Mouse (Mus musculus) lung, postnatal 25 days (tissue): ENCODE data around the gene Cela3a.
"Not testable (repeated sequence)": the region's sequence is repeated elsewhere in the genome, so short reads cannot be mapped to it uniquely, and the experiment has no call there.

Experiments
- DNase-seq: peaks from one replicate; pipeline ENCODE4 v3.0.0; 2022; ENCODE audit warnings: low spot score

The Cela3a gene

DNA sequence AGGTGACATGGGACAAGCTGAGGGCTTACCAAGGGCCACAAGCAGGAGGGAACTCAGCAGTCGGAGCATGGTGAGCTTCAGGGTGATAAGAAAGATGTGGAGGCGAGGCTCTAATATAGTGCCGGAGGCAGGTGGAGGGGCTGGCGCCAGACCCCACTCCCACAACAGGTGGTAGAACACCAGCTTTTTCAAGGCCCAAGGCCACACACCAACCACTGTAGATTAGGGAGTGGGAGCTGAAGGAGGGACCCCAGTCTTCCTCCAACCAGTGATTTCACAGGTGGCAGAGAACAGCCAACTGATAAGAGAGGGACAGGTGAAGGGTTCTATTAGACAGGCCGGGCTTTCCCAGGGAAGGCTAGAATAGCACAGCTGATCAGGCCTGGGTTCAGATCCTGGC lies at the start of gene Cela3a:
Cela3a (minus strand) TSS at position 101 of the 400 bp plus-strand sequence.
- DNase-seq = no peak

DNA sequence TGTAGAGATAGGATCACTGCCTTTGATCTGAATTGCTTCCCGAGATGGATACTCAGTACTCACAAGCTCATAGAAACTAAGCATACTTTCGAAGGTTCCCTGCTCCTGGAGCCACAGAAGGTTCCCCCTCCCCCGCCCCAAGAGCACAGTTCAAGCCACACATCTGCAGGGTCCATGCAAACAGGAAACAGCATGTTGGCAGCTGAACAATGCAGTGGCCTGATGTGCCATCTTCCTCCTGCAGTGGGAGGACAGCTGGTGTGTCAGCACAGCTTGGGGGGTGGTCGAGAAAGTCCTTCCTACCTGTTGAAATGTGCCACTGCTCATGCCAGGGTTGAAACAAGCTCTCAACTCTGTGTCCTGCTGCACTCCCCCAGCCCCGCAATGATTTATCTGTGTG lies 49.3 kb upstream of the Cela3a start:
- no peak for DNase-seq

GRCm38 (mm10) chr4:137458310-137458709 lies 48.7 kb upstream of the Cela3a start:
- DNase-seq = no peak

- no peak for DNase-seq
Measured at GRCm38 (mm10) chr4:137457292-137457691, 47.7 kb upstream of the Cela3a start.

- DNase-seq = no peak
Measured at GRCm38 (mm10) chr4:137456581-137456980, 47.0 kb upstream of the Cela3a start.

- DNase-seq = no peak
Measured at GRCm38 (mm10) chr4:137454582-137454981, 45.0 kb upstream of the Cela3a start.

GRCm38 (mm10) chr4:137453234-137453767 lies 43.7 kb upstream of the Cela3a start, which contains the start of gene 1700013G24Rik:
Gene 1700013G24Rik, plus strand, starts transcription at chr4:137453284.
- no peak for DNase-seq

DNA sequence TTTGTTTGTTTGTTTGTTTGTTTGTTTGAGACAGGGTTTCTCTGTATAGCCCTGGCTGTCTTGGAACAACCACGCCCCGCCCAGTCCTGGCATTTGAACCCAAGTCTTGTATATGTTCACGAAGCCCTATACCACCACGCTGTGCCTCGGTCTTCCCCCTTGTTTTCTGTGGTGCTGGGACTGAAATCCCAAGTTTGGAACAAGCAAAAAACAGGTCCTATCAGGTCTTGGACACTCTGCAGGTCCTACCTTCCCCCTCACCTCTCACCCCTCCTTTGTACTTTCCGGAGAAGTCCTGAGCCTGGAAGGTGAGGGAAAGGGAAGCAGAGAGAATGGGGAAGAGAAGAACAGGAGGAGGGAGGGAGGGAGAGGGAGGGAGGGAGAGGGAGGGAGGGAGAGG lies 42.6 kb upstream of the Cela3a start:
- no peak for DNase-seq

- DNase-seq = no peak
Measured at GRCm38 (mm10) chr4:137449715-137450114, 40.1 kb upstream of the Cela3a start.

DNA sequence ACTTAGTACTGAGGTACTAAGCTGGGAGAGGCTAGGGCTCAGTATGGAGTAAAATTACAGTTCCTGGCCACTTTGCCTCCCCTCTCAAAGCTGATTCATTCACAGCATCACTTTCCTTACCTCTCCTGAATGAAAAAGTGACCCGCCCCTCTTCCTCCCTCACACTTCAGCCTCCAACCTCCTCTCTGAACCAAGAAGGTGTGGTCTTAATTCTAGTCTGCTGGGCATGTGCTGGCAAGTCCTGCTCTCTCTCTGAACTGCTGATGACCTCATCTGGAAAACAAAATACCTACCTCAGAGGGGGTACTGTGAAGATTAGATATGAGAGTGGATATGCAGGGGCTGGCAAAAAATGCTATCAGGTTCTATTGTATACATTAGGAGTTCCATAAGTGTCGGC lies 39.5 kb upstream of the Cela3a start:
- no peak for DNase-seq

GRCm38 (mm10) chr4:137448641-137449040 lies 39.0 kb upstream of the Cela3a start:
- no peak for DNase-seq

GRCm38 (mm10) chr4:137448197-137448596 lies 38.6 kb upstream of the Cela3a start:
- no peak for DNase-seq

DNA sequence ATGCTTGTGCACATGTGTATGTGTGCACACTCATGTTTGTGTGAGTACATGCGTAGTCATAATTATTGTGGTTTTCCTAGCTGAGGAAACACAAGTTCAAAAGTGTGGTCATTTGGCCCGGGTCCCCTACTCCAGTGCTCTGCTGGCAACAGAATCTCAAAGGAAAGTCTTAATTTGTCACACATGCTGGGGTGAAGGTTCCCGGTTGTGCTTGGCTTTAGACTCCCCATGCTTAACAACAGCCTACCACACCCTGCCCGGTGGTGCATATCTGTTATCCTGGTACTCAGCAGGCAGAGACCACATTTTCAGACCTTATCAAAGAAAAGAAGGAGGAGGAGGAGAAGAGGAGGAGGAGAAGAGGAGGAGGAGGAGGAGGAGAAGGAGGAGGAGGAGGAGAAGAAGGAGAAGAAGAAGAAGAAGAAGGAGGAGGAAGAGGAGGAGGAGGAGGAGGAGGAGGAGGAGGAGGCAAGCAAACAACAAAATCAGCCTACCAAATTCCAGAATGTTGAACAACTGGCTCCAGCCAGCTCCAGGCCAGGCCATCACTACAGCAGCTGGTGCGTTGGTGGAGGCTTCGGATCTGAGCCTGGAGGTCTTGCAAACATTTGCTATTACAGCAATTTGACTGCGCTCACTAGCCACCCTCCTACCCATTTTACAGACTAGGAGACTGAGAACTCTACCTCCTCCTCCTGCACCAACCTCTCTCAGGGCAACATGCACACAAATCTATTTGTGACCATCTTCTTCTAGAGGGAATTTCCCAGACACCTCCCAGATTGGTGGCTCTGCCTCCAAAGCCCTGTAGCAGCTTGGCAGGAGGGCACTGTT lies 38.0 kb upstream of the Cela3a start:
- DNase-seq = no peak

DNA sequence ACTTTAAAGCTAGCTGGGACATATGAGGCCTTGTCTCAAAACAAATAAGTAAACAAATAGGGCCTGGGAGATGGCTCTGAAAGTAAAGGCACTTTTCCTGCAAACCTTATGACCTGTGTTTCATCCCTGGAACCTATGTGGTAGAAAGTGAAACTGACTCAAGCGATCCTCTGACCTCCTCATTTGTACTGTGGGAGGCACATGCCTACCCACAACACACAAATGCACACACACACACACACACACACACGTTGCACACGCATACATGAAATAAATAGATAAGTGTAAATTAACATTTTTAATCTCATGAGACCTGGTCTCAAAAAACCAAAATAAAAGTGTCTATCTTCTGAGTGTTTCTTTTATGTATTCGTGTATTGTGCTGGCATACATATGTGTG lies 36.3 kb upstream of the Cela3a start:
- DNase-seq = no peak

GRCm38 (mm10) chr4:137443625-137444024 lies 34.0 kb upstream of the Cela3a start:
- peak; percentile 59 for DNase-seq

DNA sequence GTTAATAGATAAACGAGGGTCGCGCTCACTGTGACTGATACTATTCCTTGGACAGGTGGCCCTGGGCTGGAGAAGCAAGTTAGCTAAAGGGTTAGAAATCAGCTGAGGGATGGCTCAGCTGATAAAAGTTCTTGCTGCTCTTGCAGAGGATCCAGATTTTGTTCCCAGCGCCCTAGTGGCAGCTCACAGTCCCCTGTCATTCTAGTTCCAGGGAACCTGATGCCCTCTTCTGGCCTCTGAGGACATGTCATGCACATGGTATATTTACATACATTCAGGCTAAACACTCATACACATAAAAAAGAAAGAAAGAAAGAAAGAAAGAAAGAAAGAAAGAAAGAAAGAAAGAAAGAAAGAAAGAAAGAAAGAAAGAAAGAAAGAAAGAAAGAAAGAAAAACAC lies 31.7 kb upstream of the Cela3a start:
- DNase-seq = no peak

DNA sequence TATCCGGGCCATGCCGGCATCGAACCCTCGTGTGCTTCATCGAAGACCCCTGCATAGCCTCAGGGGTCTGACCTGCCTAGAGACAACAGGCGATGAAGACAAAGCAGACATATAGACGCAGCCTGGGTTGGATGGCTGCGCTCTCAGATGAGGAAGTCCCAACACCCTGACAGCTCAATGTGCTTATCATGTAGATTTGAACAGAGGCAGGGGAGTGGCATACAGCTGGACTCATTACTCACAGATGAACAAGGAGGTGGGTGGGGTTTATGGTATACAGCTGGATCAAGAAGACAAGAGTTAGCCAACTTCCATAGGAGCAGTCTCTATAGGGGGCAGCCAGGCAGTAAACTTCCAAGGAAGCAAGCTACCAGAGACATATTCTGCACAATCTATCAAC lies 29.3 kb upstream of the Cela3a start:
- DNase-seq = no peak

GRCm38 (mm10) chr4:137436979-137437669 lies 27.5 kb upstream of the Cela3a start:
- no peak for DNase-seq

DNA sequence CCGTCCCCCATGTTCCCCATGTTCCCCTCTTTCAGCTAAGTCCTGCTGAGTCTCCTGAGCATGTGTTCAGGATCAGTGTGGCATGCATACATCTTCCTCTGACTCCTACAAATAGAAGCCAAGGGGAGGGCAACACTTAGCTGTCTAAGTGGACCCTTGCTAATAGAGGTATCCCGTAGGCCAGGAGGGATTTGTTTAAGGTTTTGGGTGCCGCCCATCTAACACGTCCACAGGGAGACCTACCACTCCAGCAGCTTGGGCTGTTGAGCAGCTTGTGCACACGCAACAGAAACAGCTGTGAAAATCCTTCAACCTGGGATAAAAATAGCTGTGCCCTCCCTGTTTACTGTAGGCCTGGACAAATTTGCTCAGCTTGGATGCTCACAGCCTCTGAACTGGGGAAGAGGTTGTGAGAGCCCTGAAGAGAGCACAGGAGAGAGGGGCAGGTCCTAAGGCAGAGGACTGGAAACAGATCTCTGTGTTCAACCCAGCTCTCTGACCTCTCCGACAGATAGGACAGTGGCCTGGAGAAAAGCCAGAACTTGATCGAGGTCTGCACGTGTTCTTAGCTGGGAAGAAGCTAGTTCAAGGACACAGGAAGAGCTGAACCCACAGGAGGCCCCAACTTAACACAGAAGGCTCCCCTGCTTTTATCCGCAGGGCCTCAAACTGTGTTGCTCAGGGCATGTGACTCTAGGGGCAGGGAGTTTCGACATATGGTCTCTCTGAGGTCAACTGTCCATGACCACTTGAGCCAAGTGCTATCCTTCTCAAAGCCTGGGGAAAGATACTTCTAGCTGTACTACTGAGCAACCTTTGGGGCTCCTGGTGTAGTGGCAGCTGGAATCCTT lies 23.3 kb upstream of the Cela3a start:
- DNase-seq = not testable (repeated sequence)

GRCm38 (mm10) chr4:137430502-137430901 lies 20.9 kb upstream of the Cela3a start, which contains the start of gene Cela3b:
Gene Cela3b, minus strand, starts transcription at chr4:137430540.
- no peak for DNase-seq

DNA sequence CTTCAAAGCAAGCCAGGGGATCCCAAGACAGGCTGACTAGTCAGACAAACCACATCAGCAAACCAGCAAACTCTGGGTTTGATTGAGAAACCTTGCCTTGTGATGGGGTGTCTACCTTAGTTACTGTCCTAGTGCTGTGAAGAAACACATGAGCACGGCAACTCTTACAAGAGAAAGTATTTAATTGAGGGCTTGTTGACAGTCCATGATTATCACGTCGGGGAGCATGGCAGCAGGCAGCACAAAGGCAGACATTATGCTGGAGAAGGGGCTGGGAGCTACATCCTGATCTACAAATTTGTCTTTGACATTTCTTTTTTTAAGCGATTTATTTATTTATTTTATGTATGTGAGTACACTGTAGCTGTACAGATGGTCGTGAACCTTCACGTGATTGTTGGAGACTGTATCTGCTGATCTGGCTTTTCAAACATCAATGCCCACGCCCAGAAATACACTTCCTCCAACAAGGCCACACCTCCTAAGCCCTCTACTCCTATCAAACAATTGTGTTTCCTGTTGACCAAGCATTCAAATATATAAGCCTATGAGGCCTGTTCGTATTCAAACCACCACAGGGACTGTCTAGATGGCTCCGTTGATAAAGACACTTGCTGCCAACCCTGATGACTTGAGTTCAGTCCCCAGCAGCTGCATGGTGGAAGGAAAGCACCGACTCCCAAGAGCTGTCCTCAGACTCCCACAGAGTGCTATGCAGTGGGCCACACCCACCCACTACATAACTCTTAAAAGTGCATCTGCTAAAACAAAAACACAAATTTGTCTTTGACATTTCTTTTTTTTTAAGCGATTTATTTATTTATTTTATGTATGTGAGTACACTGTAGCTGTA lies 8.3 kb upstream of the Cela3a start:
- DNase-seq = no peak
